Mouse (Mus musculus) G1E (cell line): ENCODE results near the gene Ube2cbp. TPM values are rescaled to one million over a fixed set of nuclear protein-coding genes. Genes with fewer than 3 reads are reported as not detected.

Source experiments
- ATAC-seq: 2 replicates; pipeline ENCODE4 v1.8.0; 2016; ENCODE audit warnings: mild to moderate bottlenecking; ENCODE audit not compliant: insufficient number of reproducible peaks, poor library complexity, low FRiP score, severe bottlenecking; ENCODE audit errors: extremely low read depth
- DNase-seq: peaks from one replicate; pipeline ENCODE4 v3.0.0; 2012; ENCODE audit warnings: low spot score
- H3K27me3 ChIP-seq: 2 replicates; pipeline ENCODE4 v1.6.1; 2012; ENCODE audit warnings: mild to moderate bottlenecking, low read length, inconsistent platforms; ENCODE audit not compliant: insufficient read depth
- H3K36me3 ChIP-seq: replicated peaks from 2 replicates; pipeline ENCODE3; 2012; ENCODE audit warnings: mild to moderate bottlenecking, inconsistent platforms
- H3K4me1 ChIP-seq: 2 replicates; pipeline ENCODE4 v1.6.1; 2012; ENCODE audit warnings: low read depth, low read length, inconsistent platforms, mixed read lengths; ENCODE audit not compliant: insufficient read depth
- H3K4me3 ChIP-seq: 2 replicates; pipeline ENCODE4 v1.5.1; 2012; ENCODE audit warnings: low read depth, mild to moderate bottlenecking, inconsistent platforms, low read length, moderate library complexity, mixed read lengths
- H3K9me3 ChIP-seq: replicated peaks from 2 replicates; pipeline ENCODE4 v1.6.1; 2012; ENCODE audit warnings: inconsistent platforms
- CTCF ChIP-seq: IDR thresholded peaks from 2 replicates; pipeline ENCODE4 v1.5.1; 2012; ENCODE audit warnings: low read depth, low read length, inconsistent platforms, mixed read lengths
- GATA1 ChIP-seq: IDR thresholded peaks from 2 replicates; pipeline ENCODE4 v1.6.1; 2012; ENCODE audit warnings: borderline replicate concordance, low read length, inconsistent platforms, mixed read lengths
- GATA2 ChIP-seq: IDR thresholded peaks from 2 replicates; pipeline ENCODE4 v1.6.1; 2012; ENCODE audit warnings: low read depth, low read length, inconsistent platforms, borderline replicate concordance
- POLR2AphosphoS5 ChIP-seq: IDR thresholded peaks from 2 replicates; pipeline ENCODE4 v1.6.1; 2012; ENCODE audit warnings: low read depth, low read length, inconsistent platforms; ENCODE audit not compliant: insufficient replicate concordance
- TAL1 ChIP-seq: conservative IDR thresholded peaks from 2 replicates; pipeline ENCODE4 v1.6.1; 2012; ENCODE audit warnings: low read depth, low read length, inconsistent platforms, mixed read lengths
- polyA plus RNA-seq: library from polyadenylated mRNA; stranded (reverse); fragments of >175 nt; gene quantifications from 2 replicates; pipeline ENCODE4 v1.2.3, GENCODE M21; 2012
- total RNA-seq, 2 experiments: library from RNA; stranded (forward) in 1 of 2; stranded (reverse) in 1 of 2; fragments of 200-1000 nt in 1 of 2; fragments of >200 nt in 1 of 2; fragmentation: Nextera tagmentation in 1 of 2; gene quantifications; 2 replicates each; pipeline ENCODE4 v1.2.3; 2014 to 2017

The Ube2cbp gene
- total and polyA plus RNA-seq, 3 experiments = 2.2 to 4.2 (median 2.3) TPM

DNA sequence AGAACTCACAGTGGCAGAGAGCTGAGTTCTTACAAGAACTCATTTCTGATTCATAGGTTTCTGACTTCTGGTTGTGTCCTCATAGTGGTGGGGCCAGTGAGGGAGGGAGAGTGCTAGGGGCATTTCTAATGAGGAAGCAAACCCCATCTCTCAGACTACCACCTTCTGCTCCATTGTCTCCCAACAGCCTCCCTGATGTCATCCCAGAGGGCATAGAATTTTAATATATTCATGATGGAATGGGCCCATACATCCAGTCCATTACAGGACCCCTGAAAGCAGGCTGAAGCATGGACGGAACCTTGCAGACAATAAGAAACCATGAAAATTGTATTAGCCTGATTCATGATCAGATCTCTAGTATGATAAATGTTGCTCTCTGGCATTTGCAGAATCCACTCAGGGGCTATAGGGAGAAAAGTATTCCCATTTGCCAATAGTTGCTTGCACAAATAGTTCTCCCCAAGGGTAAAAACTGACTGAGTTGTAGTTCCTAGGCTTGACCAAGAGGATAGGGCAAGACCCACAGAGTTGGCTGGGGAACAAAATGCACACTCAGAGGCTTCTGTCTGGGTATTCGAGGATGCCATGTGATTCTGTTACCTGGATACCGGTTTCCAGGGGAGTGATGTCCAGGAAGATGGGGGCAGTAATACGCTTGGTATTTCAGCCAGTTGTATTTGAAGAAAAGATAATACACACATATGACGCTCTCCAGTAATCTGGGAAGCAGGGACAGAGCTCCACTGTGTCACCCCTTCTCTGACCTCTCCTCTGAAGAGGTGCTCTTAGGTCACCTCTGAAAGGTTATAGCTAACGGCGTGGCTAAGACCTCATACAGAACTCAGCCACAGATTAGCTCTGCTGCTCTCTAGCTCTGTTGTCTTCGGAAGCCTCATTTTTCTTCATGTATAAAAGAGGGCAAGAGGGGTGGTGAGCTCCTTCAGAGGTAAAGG is 167.8 kb downstream of the Ube2cbp start:
- Histone ChIP-seq H3K27me3 (0 out of 2 replicates have a peak, but pooled peaks cover 5% of the 10 kb centered on the region), H3K4me1 (no peaks in the 10 kb centered on the region), H3K4me3 (no peak overlapping the region), H3K9me3 (no peaks in the 10 kb centered on the region), H3K36me3 (no peaks in the 10 kb centered on the region)
- ATAC-seq (no peak), DNase-seq (no peak)
- TF ChIP-seq GATA1 (no peak), GATA2 (no peak), POLR2AphosphoS5 (no peak), CTCF (no peak), TAL1 (no peak)

DNA sequence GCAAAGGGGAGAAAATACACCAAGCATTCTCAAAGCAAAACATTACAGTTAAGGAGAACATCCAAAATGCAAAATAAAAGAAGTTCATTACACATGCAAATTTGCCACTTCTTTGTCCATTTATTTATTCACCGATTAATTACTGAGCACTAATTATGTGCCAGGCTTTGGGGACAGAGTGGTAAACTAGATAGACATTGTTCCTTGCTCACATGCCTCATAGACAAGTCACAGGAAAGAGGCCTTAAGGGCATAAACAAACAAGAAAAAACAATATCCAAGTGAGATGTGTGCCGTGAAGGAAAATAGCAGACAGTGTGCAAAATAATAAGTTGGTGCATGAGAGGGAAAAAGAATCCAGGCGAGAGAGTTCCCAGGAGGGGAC is 177.2 kb downstream of the Ube2cbp start:
- Histone ChIP-seq H3K36me3 (no peaks in the 10 kb centered on the region), H3K27me3 (no peaks in the 10 kb centered on the region), H3K4me1 (no peaks in the 10 kb centered on the region), H3K9me3 (no peaks in the 10 kb centered on the region), H3K4me3 (no peak overlapping the region)
- DNase-seq (no peak), ATAC-seq (no peak)
- TF ChIP-seq POLR2AphosphoS5 (no peak), CTCF (no peak), GATA1 (no peak), TAL1 (no peak), GATA2 (no peak)

DNA sequence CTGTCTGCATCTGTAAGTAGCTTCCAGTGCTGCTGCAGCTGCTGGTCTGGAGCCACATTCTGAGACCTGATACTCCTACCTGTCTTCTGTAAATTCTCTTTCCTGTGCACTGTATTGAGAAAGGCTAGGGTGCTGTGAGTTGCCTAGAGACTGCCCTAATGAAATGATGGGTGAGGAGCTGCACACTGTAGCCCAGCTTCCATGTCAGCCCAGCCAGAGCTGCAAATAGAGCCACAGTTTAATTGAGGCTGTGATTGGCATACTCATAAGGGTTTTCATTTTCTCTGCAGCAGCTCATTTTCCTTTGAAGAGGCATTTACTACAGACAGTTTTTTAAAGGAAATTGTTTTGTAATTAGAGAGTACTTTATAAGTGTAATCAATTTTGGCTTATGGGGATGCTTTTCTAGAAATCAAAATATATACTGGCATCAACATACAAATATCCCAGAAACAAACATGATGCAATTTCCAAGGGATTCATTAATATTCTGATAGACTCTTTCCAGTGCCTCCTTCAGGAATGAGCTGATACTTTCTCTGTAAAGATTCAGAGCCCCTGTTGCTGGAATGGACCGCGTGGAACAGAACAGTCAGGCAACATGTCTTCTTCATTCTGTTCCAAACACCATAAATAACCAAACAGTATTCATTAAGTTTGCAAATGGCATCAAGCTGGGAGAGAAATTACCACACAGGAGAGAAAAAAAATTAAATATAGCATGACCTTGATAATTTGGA is 177.8 kb downstream of the Ube2cbp start:
- no peak for ATAC-seq
- no peaks in the 10 kb centered on the region for H3K9me3 ChIP-seq
- H3K4me3 ChIP-seq = no peak overlapping the region
- H3K4me1 ChIP-seq = no peaks in the 10 kb centered on the region
- H3K36me3 ChIP-seq = no peaks in the 10 kb centered on the region
- H3K27me3 ChIP-seq = no peaks in the 10 kb centered on the region
- TF ChIP-seq TAL1 (no peak), GATA2 (no peak), GATA1 (no peak), CTCF (no peak), POLR2AphosphoS5 (no peak)
- DNase-seq = no peak

DNA sequence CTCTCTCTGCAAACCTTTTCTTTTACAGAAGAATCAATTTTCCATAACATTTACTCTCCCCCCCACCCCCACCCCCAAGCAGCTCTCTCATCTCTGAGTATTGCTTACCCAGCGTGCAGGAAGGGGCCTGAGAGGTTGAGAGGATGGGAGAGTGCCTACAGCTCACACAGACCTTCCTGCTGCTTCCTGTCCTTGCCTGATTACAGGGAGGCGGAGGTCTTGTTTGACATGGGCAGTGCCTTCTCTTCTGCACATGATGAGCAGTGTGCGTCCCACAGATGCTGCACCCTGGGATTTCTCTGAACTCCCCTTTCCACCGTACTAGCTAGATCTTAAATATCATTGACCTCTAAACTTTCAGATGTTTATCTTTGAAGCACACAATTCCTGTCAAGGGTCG is 182.2 kb downstream of the Ube2cbp start:
- ATAC-seq (no peak), DNase-seq (no peak)
- no peak overlapping the region for H3K4me3 ChIP-seq
- no peaks in the 10 kb centered on the region for H3K9me3 ChIP-seq
- TF ChIP-seq GATA2 (no peak), GATA1 (no peak), POLR2AphosphoS5 (no peak), TAL1 (no peak), CTCF (no peak)
- no peaks in the 10 kb centered on the region for H3K36me3 ChIP-seq
- no peaks in the 10 kb centered on the region for H3K4me1 ChIP-seq
- H3K27me3 ChIP-seq = no peaks in the 10 kb centered on the region

DNA sequence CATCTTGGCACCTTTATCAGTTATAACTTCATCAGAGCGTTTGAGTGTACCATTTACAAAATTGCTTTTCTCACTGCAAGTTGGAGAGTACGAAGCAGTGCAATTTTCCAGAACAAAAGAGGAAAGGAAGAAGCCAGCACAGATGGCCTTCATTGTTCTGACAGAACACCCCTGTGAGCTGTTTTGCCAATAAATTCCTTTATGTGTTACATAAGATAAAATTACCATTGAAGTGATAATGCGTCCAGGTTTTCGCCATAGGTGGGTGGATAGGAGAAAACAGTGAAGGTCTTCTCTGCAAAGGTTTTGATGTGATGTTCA is 183.6 kb downstream of the Ube2cbp start:
- DNase-seq = no peak
- TF ChIP-seq POLR2AphosphoS5 = no peak
- TF ChIP-seq GATA1 = no peak
- TF ChIP-seq CTCF = no peak
- TF ChIP-seq TAL1 = no peak
- TF ChIP-seq GATA2 = no peak
- Histone ChIP-seq H3K36me3 (no peaks in the 10 kb centered on the region), H3K4me3 (no peak overlapping the region), H3K27me3 (no peaks in the 10 kb centered on the region), H3K4me1 (no peaks in the 10 kb centered on the region), H3K9me3 (no peaks in the 10 kb centered on the region)
- no peak for ATAC-seq

DNA sequence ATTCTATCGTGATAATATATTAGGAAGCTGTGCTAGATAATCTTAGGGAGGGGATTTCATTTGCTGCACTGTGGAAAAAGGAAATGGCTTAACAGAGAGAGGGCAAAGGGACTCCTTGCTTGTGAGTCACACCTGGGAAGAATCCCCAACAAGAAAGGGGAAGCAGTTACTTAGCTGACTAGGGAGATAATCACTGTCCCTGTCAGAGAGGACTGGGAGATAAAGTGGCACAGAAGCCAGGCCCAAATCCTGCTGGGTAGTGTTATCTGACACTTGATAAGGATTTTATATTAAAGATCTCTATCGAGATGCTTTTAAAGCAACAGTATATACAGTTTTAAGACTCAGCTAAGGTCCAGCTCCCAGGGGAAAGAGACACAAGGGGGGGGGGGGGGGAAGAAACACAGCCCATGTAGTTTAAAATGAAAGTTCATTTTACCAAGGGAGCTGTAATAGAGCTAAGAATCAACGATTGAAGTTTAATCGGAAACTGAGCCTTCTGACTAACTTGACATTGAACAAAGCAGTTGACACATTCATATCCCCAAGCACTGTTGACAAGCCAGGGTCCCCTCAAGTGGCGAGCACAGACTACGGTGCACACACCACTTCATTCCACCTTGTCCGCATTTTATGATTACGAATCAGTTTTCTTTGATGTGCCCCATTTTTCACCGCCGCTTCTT is 184.1 kb downstream of the Ube2cbp start:
- DNase-seq = no peak
- H3K4me3 ChIP-seq = no peak overlapping the region
- no peaks in the 10 kb centered on the region for H3K36me3 ChIP-seq
- no peaks in the 10 kb centered on the region for H3K4me1 ChIP-seq
- no peaks in the 10 kb centered on the region for H3K9me3 ChIP-seq
- TF ChIP-seq GATA1 (no peak), CTCF (no peak), TAL1 (no peak), POLR2AphosphoS5 (no peak), GATA2 (no peak)
- no peak for ATAC-seq
- H3K27me3 ChIP-seq = no peaks in the 10 kb centered on the region
